Mouse (Mus musculus) lung, embryonic 16.5 days (tissue): Measurements from ENCODE around the gene Ezh2. TPM values are rescaled to one million over a fixed set of nuclear protein-coding genes. Genes with fewer than 3 reads are reported as not detected.
"Not testable (repeated sequence)": the region's sequence is repeated elsewhere in the genome, so short reads cannot be mapped to it uniquely, and the experiment has no call there.

Source experiments
- ATAC-seq: fragments of 200-750 bp; cut with Nextera tagmentation; 2 replicates; pipeline ENCODE4 v1.8.0; 2017; ENCODE audit warnings: low read depth, mild to moderate bottlenecking, moderate library complexity
- H3K27ac ChIP-seq: fragments of 300-500 bp; sonication (generic); 2 replicates; pipeline ENCODE4 v1.5.1; 2014; ENCODE audit warnings: mild to moderate bottlenecking, control low read depth, low read length
- H3K27me3 ChIP-seq: fragments of 300-500 bp; sonication (generic); 2 replicates; pipeline ENCODE4 v1.6.1; 2014; ENCODE audit warnings: low read depth, low read length, mixed read lengths; ENCODE audit not compliant: control insufficient read depth, insufficient read depth
- H3K36me3 ChIP-seq: fragments of 300-500 bp; sonication (generic); 2 replicates; pipeline ENCODE4 v1.6.1; 2014; ENCODE audit warnings: low read length; ENCODE audit not compliant: control insufficient read depth, insufficient read depth
- H3K4me1 ChIP-seq: fragments of 300-500 bp; sonication (generic); replicated peaks from 2 replicates; pipeline ENCODE4 v1.6.1; 2014; ENCODE audit warnings: low read length, mixed read lengths; ENCODE audit not compliant: control insufficient read depth, insufficient read depth
- H3K4me2 ChIP-seq: fragments of 300-500 bp; sonication (generic); 2 replicates; pipeline ENCODE4 v1.6.1; 2014; ENCODE audit warnings: low read depth, low read length, control low read depth
- H3K4me3 ChIP-seq: fragments of 300-500 bp; sonication (generic); 2 replicates; pipeline ENCODE4 v1.5.1; 2014; ENCODE audit warnings: mild to moderate bottlenecking, low read length, control low read depth
- H3K9ac ChIP-seq: fragments of 300-500 bp; sonication (generic); 2 replicates; pipeline ENCODE4 v1.6.1; 2014; ENCODE audit warnings: low read length, control low read depth
- H3K9me3 ChIP-seq: fragments of 300-500 bp; sonication (generic); 2 replicates; pipeline ENCODE4 v1.6.1; 2016; ENCODE audit warnings: low read length; ENCODE audit not compliant: control insufficient read depth
- WGBS: fragments of 180-500 bp; shearing (Covaris S2); extraction: QIAGEN DNeasy Blood & Tissue Kit; methylation state at CpG from one replicate; pipeline ENCODE4 v1.1.7; 2014; 5-methylcytosine and 5-hydroxymethylcytosine counted together
- polyA plus RNA-seq: library from polyadenylated mRNA; unstranded; fragments of >200 nt; fragmentation: Nextera tagmentation; extraction: Ambion mirVana; gene quantifications from 2 replicates; pipeline ENCODE4 v1.2.1, GENCODE M21; 2015

Ezh2 gene
- polyA plus RNA-seq: 80.0 and 91.8 TPM in 2 replicates

DNA sequence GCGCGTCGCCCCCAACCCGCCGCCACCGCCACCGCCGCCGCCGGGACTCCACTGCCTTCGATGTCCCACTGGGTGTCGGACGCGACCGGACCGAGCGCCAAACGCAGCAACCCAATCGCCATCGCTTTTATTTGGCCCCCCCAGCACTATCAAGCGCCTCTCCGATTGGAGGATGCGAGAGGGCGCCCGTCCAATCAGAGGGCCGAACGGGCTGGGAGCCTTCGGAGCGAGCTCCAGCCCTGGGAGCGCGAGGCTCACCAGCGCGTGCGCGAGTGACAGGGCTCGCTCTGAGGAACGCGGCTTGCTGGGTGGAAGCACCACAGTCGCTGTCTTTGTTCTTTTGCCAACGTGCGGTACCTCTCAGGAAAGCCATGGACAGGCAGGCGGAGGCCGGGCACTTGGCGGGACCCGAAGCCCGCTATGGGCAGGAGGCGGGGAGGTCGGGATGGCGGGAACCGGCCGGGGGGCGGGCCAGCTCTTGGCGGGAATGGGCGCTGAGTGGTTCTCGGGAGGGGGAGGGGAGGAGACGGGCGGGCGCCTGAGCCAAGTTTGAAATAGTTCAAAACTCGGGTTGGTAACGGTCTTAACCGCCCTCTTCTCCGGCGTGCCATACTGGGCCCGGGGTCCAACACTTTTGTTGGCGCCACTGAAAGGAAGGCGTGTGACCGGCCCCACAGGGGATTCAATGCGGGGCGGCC lies at the start of gene Ezh2:
Ezh2 (minus strand) TSS at position 416 of the 698 bp plus-strand sequence.
- Histone ChIP-seq H3K9ac (peak within 1 kb of the TSS; percentile 100), H3K9me3 (no peaks in the 10 kb centered on the region), H3K27me3 (no peaks in the 10 kb centered on the region), H3K4me1 (peaks cover 4% of the 10 kb centered on the region), H3K4me3 (peak within 1 kb of the TSS; percentile 96), H3K36me3 (no peaks in the 10 kb centered on the region), H3K4me2 (peak within 1 kb of the TSS; percentile 68), H3K27ac (peak within 1 kb of the TSS; percentile 98)
- ATAC-seq: peak; percentile 99
- under 1% methylated on average over 58 of the region's 69 CpGs for WGBS

DNA sequence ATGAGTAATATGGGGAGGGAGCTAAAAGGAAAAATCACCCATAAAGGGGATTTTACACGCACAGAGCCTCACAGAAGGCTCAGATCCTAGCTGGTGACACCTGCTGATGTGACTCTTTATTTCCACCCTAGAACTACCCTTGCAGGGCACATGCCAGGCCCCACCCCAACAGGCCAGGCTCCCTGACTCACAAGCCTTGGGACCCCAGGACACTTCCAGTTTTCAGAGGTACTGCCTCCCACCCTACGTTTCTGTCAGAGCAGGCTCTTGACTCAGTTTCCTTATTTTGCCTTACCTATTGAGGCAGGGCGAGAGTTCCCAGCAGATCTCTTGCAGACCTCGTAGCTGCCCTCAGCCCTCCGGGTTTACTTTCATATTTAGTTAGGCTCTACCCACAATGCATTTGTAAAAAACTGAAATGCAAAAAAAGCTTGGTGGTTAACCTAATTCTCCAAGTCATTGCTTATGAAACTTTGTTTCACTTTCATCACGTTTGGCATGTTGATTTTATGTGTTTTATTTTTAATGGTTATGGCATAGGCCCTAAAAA lies 41.5 kb upstream of the Ezh2 start:
- WGBS: 61% methylated on average over 6 of the region's 6 CpGs
- H3K4me1 ChIP-seq: no peaks in the 10 kb centered on the region
- H3K27ac ChIP-seq: no peak overlapping the region
- H3K9ac ChIP-seq: no peak overlapping the region
- no peaks in the 10 kb centered on the region for H3K27me3 ChIP-seq
- no peaks in the 10 kb centered on the region for H3K9me3 ChIP-seq
- no peak overlapping the region for H3K4me2 ChIP-seq
- no peaks in the 10 kb centered on the region for H3K36me3 ChIP-seq
- H3K4me3 ChIP-seq: no peak overlapping the region
- no peak for ATAC-seq

DNA sequence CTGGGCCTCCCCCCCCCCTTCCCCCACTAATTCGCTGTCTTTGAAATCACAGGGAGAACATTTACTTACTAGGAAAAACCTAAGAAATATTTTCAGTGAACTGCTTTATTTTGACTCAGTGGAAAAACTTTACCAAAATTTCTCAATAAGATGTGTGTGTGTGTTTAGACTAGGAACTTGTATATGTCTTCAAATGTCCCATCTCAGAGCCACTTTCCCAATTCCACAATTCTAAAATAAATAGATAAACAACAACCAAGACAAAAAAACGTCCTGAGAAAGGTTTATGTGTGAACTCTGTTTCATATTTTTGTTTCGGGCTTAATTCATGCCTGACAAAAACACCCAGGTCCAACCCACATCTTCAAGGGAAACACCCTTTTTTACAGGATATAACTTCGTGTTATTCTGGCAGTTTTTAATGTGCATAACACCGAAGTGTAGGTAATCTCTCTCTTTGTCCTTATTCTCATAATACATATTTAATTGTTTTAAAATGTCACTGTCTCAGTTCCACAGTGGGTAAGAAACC lies 40.9 kb upstream of the Ezh2 start:
- H3K36me3 ChIP-seq: no peaks in the 10 kb centered on the region
- ATAC-seq: no peak
- 65% methylated on average over 5 of the region's 5 CpGs for WGBS
- H3K4me3 ChIP-seq: no peak overlapping the region
- H3K9me3 ChIP-seq: no peaks in the 10 kb centered on the region
- no peak overlapping the region for H3K27ac ChIP-seq
- H3K4me2 ChIP-seq: no peak overlapping the region
- H3K9ac ChIP-seq: no peak overlapping the region
- no peaks in the 10 kb centered on the region for H3K27me3 ChIP-seq
- no peaks in the 10 kb centered on the region for H3K4me1 ChIP-seq

DNA sequence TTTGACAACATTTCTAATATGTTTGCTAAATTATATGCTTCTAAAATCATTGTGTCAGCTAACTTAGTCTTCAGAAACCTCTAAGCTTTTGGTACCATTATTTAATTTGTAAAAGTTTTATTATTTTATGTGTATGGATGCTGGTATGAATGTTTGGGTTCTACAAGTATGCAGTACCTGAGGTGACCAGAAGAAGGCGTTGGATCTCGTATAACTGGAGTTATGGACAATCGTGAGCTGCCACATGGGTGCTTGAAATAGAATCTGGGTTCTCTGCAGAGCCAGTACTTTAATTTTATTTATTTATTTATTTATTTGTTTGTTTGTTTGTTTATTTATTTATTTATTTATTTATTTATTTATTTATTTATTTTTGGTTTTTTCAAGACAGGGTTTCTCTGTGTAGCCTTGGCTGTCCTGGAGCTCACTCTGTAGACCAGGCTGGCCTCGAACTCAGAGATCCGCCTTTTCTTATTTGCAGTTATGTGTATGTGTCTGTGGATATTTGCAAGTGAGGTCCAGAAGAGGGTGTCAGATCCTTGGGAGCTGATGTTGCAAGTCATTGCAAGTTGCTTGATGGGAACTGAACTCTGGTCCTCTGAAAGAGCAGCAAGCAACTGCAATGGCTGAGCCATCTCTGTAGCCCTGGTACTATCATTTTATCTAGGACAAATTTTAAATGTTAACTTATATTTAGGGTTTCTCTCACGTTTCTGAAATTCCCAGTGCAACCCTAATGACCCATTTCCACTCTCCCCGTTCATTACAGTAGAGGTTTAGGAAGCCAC lies 40.3 kb upstream of the Ezh2 start:
- Histone ChIP-seq H3K27me3 (no peaks in the 10 kb centered on the region), H3K9ac (no peak overlapping the region), H3K4me3 (no peak overlapping the region), H3K36me3 (no peaks in the 10 kb centered on the region), H3K4me2 (no peak overlapping the region), H3K9me3 (no peaks in the 10 kb centered on the region), H3K27ac (no peak overlapping the region), H3K4me1 (no peaks in the 10 kb centered on the region)
- WGBS: 64% methylated on average over 7 of the region's 7 CpGs
- no peak for ATAC-seq

DNA sequence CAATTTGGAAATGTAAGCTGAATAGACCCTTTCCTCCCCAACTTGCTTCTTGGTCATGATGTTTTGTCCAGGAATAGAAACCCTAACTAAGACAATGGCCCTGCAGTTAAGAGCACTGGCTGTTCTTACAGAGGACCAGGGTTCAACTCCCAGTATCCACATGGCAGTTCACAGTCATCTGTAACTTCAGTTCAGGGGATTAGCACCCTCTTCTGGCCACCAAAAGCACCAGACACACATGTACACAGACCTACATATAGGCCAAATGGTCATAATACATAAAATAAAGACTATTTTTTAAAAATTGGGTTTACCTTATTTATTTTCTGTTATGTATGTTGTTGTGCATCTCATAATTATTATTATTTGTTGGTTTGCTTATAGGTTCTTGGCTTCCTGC lies 38.3 kb upstream of the Ezh2 start:
- Histone ChIP-seq H3K9ac (no peak overlapping the region), H3K36me3 (no peaks in the 10 kb centered on the region), H3K27ac (no peak overlapping the region), H3K4me2 (no peak overlapping the region), H3K4me1 (no peaks in the 10 kb centered on the region), H3K4me3 (no peak overlapping the region), H3K27me3 (no peaks in the 10 kb centered on the region), H3K9me3 (no peaks in the 10 kb centered on the region)
- ATAC-seq: no peak

DNA sequence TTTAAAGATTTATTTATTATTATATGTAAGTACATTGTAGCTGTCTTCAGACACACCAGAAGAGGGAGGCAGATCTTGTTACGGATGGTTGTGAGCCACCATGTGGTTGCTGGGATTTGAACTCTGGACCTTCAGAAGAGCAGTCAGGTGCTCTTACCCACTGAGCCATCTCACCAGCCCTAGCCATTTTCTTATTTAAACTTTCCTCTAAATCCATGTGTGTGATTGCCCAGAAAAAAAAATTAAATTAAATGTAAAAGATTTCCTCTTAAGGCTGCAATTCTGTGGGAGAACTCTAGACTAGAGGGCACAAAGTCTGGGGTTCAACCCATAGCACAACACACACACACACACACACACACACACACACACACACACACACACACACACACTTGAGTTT lies 34.9 kb upstream of the Ezh2 start:
- H3K36me3 ChIP-seq, ATAC-seq, H3K4me1 ChIP-seq, H3K27me3 ChIP-seq, H3K4me2 ChIP-seq, H3K9ac ChIP-seq, H3K4me3 ChIP-seq, H3K27ac ChIP-seq, H3K9me3 ChIP-seq: not testable (repeated sequence)
- no CpG with 5 or more reads among the region's 1 CpGs for WGBS

DNA sequence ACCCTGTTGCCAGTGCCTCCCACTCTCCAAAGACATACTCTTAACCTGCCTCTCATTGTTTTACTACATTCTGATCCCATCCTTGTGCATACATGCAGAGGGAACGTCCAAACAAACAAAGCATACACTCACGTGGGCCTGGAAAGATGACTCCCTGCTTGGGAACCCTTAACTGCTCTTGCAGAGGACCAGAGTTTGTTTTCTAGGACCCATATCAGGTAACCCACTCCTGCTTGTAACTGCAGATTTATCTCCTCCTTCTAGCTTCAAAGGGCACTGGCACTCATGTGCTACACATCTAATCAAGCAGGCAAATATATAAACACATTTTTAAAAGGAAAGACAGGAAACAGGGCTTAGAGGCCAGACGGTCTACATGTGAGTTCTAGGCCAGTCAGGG lies 32.8 kb upstream of the Ezh2 start:
- no peaks in the 10 kb centered on the region for H3K36me3 ChIP-seq
- no peak for ATAC-seq
- H3K4me2 ChIP-seq: no peak overlapping the region
- no peaks in the 10 kb centered on the region for H3K9me3 ChIP-seq
- no peaks in the 10 kb centered on the region for H3K27me3 ChIP-seq
- no peak overlapping the region for H3K4me3 ChIP-seq
- no peaks in the 10 kb centered on the region for H3K4me1 ChIP-seq
- no peak overlapping the region for H3K27ac ChIP-seq
- no peak overlapping the region for H3K9ac ChIP-seq
- WGBS: 22% methylated on average over 3 of the region's 3 CpGs

DNA sequence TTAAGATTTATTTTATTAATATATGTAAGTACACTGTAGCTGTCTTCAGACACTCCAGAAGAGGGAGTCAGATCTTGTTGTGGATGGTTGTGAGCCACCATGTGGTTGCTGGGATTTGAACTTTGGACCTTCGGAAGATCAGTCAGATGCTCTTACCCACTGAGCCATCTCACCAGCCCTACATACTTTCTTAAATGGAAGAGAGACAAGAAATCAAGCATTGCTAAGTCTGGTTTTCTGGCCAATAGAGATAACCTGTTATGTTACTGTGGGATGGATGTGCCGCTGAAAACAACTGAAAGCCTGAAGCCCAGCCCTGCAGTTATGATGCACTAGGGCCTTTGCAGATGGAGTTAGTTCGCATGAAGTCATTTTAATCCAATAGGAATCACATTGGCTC lies 31.8 kb upstream of the Ezh2 start:
- not testable (repeated sequence) for H3K9ac ChIP-seq, H3K4me2 ChIP-seq, H3K27me3 ChIP-seq, H3K4me1 ChIP-seq, ATAC-seq, H3K4me3 ChIP-seq, H3K36me3 ChIP-seq, H3K27ac ChIP-seq, H3K9me3 ChIP-seq
- WGBS: 85% methylated on average over 3 of the region's 3 CpGs

DNA sequence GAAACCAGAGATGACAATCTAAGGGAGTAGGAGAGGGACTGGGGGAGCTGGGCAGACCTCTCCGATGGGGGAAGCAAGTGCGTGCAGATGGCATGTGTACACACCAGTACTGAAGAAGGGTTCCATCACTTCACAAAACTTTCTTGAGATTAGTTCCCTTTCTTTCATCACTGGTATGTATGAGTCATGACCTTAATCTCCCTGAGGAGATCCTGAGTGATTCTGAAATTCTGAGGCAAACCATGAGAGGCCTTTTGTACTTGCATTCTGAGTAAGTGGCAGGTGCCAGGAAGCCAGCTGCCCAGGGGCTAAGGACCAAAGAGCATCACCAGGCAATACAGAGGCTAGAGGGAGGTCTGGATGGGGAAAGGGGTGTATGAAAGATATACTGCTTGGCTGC lies 25.9 kb upstream of the Ezh2 start:
- WGBS: 50% methylated on average over 2 of the region's 2 CpGs
- Histone ChIP-seq H3K9ac (no peak overlapping the region), H3K4me1 (no peaks in the 10 kb centered on the region), H3K4me2 (no peak overlapping the region), H3K27ac (no peak overlapping the region), H3K36me3 (no peaks in the 10 kb centered on the region), H3K27me3 (no peaks in the 10 kb centered on the region), H3K4me3 (no peak overlapping the region), H3K9me3 (no peaks in the 10 kb centered on the region)
- ATAC-seq: no peak
